Mouse (Mus musculus) neural tube, embryonic 14.5 days (tissue): Measurements from ENCODE around the gene Rabggtb. TPM values are rescaled to one million over a fixed set of nuclear protein-coding genes. Genes with fewer than 3 reads are reported as not detected.
"Not testable (repeated sequence)": the region's sequence is repeated elsewhere in the genome, so short reads cannot be mapped to it uniquely, and the experiment has no call there.

Source experiments
- ATAC-seq: fragments of 200-750 bp; cut with Nextera tagmentation; 2 replicates; pipeline ENCODE4 v1.8.0; 2017; ENCODE audit warnings: low read depth, mild to moderate bottlenecking, moderate TSS enrichment, moderate library complexity
- H3K27ac ChIP-seq: fragments of 300-500 bp; sonication (generic); 2 replicates; pipeline ENCODE4 v1.5.1; 2014; ENCODE audit warnings: low read depth, mild to moderate bottlenecking, control low read depth, low read length, moderate library complexity, mixed read lengths
- H3K27me3 ChIP-seq: fragments of 300-500 bp; sonication (generic); 2 replicates; pipeline ENCODE4 v1.6.1; 2014; ENCODE audit warnings: low read length; ENCODE audit not compliant: control insufficient read depth, insufficient read depth
- H3K36me3 ChIP-seq: fragments of 300-500 bp; sonication (generic); 2 replicates; pipeline ENCODE4 v1.6.1; 2014; ENCODE audit warnings: low read length, mixed read lengths; ENCODE audit not compliant: control insufficient read depth, insufficient read depth
- H3K4me1 ChIP-seq: fragments of 300-500 bp; sonication (generic); 2 replicates; pipeline ENCODE4 v1.6.1; 2014; ENCODE audit warnings: low read length; ENCODE audit not compliant: control insufficient read depth, insufficient read depth
- H3K4me2 ChIP-seq: fragments of 300-500 bp; sonication (generic); 2 replicates; pipeline ENCODE4 v1.6.1; 2014; ENCODE audit warnings: mild to moderate bottlenecking, low read depth, low read length, control low read depth
- H3K4me3 ChIP-seq: fragments of 300-500 bp; sonication (generic); 2 replicates; pipeline ENCODE4 v1.5.1; 2014; ENCODE audit warnings: low read depth, low read length, control low read depth, mixed read lengths
- H3K9ac ChIP-seq: fragments of 300-500 bp; sonication (generic); replicated peaks from 2 replicates; pipeline ENCODE4 v1.6.1; 2014; ENCODE audit warnings: low read depth, mild to moderate bottlenecking, control low read depth, low read length, mixed read lengths
- H3K9me3 ChIP-seq: fragments of 300-500 bp; sonication (generic); 2 replicates; pipeline ENCODE4 v1.6.1; 2016; ENCODE audit warnings: low read length; ENCODE audit not compliant: control insufficient read depth
- whole genome bisulfite sequencing: fragments of 180-500 bp; shearing (Covaris S2); extraction: QIAGEN DNeasy Blood & Tissue Kit; methylation state at CpG from one replicate; pipeline ENCODE4 v1.1.7; 2014; 5-methylcytosine and 5-hydroxymethylcytosine counted together
- polyA plus RNA-seq: library from polyadenylated mRNA; unstranded; fragments of >200 nt; fragmentation: Nextera tagmentation; extraction: Ambion mirVana; gene quantifications from 2 replicates; pipeline ENCODE4 v1.2.1, GENCODE M21; 2014

Gene Rabggtb
- polyA plus RNA-seq, 1 experiment from 2014 or later = 54.0 TPM

DNA sequence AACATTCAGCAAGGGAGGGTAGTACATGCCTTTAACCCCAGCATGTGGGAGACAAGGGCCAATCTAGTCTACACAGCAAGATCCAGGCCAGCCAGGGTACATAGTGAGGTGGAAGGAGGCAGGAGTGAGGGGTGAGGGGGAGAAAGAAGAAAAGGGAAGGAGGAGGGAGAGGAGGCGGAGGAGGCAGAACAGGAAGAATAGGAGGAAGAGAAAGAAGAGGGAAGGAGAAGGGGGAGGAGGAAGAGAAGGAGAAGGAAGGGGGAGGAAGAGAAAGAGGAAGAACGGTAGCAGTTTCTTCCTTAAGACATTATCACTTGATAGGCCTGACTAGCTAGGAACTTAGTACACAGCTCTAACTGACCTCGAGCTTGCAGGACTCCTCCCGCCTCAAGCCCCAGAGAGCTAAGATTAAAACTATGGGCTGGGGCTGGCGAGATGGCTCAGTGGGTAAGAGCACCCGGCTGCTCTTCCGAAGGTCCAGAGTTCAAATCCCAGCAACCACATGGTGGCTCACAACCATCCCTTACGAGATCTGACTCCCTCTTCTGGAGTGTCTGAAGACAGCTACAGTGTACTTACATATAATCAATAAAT, 23.5 kb downstream of the Rabggtb start:
- ATAC-seq = no peak
- Histone ChIP-seq H3K9ac (no peak overlapping the region), H3K4me1 (no peaks in the 10 kb centered on the region), H3K27ac (no peak overlapping the region), H3K36me3 (no peaks in the 10 kb centered on the region), H3K27me3 (no peaks in the 10 kb centered on the region), H3K4me3 (no peak overlapping the region), H3K9me3 (no peaks in the 10 kb centered on the region), H3K4me2 (no peak overlapping the region)
- WGBS = 85% methylated on average over 7 of the region's 8 CpGs

GRCm38 (mm10) chr3:153888141-153888540, 24.7 kb downstream of the Rabggtb start:
- Histone ChIP-seq H3K4me1 (no peaks in the 10 kb centered on the region), H3K4me3 (no peak overlapping the region), H3K36me3 (no peaks in the 10 kb centered on the region), H3K9ac (no peak overlapping the region), H3K9me3 (no peaks in the 10 kb centered on the region), H3K27ac (no peak overlapping the region), H3K27me3 (no peaks in the 10 kb centered on the region), H3K4me2 (no peak overlapping the region)
- ATAC-seq = no peak
- WGBS = 79% methylated on average over 6 of the region's 6 CpGs

- H3K27ac ChIP-seq = no peak overlapping the region
- ATAC-seq = no peak
Measured at GRCm38 (mm10) chr3:153886296-153886695, 26.5 kb downstream of the Rabggtb start.

DNA sequence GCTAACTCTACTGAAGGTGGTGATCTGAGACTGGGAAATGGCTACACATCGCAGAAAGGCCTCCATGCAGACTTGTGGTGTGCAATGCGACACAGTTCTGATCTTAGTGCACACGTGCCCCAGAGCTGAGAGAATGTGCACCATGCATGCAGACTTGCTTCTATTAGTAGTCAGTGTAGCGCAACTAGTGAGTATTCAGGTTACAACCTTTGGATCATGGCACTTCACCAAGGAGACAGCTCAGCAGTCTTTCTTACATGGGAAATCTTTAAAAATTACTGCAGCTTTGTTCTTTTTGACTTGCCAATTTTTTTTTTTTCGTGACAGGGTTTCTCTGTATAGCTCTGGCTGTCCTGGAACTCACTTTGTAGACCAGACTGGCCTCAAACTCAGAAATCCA, 41.4 kb downstream of the Rabggtb start:
- Histone ChIP-seq H3K4me2 (no peak overlapping the region), H3K27ac (no peak overlapping the region), H3K27me3 (no peaks in the 10 kb centered on the region), H3K4me1 (no peaks in the 10 kb centered on the region), H3K36me3 (no peaks in the 10 kb centered on the region), H3K4me3 (no peak overlapping the region), H3K9ac (no peak overlapping the region), H3K9me3 (no peaks in the 10 kb centered on the region)
- WGBS = 85% methylated on average over 5 of the region's 5 CpGs
- no peak for ATAC-seq

More at GRCm38 (mm10) chr3:153886296-153886695, 26.5 kb downstream of the Rabggtb start:
- H3K36me3 ChIP-seq = no peaks in the 10 kb centered on the region
- H3K4me2 ChIP-seq = no peak overlapping the region
- no peak overlapping the region for H3K4me3 ChIP-seq
- H3K9ac ChIP-seq = no peak overlapping the region
- no peaks in the 10 kb centered on the region for H3K9me3 ChIP-seq
- no peaks in the 10 kb centered on the region for H3K27me3 ChIP-seq
- H3K4me1 ChIP-seq = no peaks in the 10 kb centered on the region

GRCm38 (mm10) chr3:153867149-153868136, 45.4 kb downstream of the Rabggtb start:
- ATAC-seq = peak; percentile 74
- H3K4me1 ChIP-seq = no peaks in the 10 kb centered on the region
- 0 out of 2 replicates have a peak overlapping the region, but pooled peaks have one; percentile 24 for H3K27ac ChIP-seq
- no peaks in the 10 kb centered on the region for H3K36me3 ChIP-seq
- no peak overlapping the region for H3K9ac ChIP-seq
- no peaks in the 10 kb centered on the region for H3K9me3 ChIP-seq
- 65% methylated on average over 14 of the region's 14 CpGs for WGBS
- no peak overlapping the region for H3K4me3 ChIP-seq
- no peak overlapping the region for H3K4me2 ChIP-seq
- no peaks in the 10 kb centered on the region for H3K27me3 ChIP-seq

- H3K4me1 ChIP-seq = no peaks in the 10 kb centered on the region
- H3K4me2 ChIP-seq = no peak overlapping the region
- ATAC-seq = no peak
- WGBS = 89% methylated on average over 4 of the region's 4 CpGs
- no peaks in the 10 kb centered on the region for H3K27me3 ChIP-seq
- no peaks in the 10 kb centered on the region for H3K36me3 ChIP-seq
- no peak overlapping the region for H3K4me3 ChIP-seq
- no peak overlapping the region for H3K27ac ChIP-seq
- H3K9ac ChIP-seq = no peak overlapping the region
- H3K9me3 ChIP-seq = no peaks in the 10 kb centered on the region
Measured at GRCm38 (mm10) chr3:153864636-153865429, 48.0 kb downstream of the Rabggtb start.

GRCm38 (mm10) chr3:153863816-153864215, 49.0 kb downstream of the Rabggtb start:
- Histone ChIP-seq H3K4me3 (no peak overlapping the region), H3K9me3 (no peaks in the 10 kb centered on the region), H3K36me3 (no peaks in the 10 kb centered on the region), H3K27me3 (no peaks in the 10 kb centered on the region), H3K9ac (no peak overlapping the region), H3K4me1 (no peaks in the 10 kb centered on the region), H3K27ac (no peak overlapping the region), H3K4me2 (no peak overlapping the region)
- ATAC-seq = no peak
- WGBS = 91% methylated on average over 2 of the region's 2 CpGs

DNA sequence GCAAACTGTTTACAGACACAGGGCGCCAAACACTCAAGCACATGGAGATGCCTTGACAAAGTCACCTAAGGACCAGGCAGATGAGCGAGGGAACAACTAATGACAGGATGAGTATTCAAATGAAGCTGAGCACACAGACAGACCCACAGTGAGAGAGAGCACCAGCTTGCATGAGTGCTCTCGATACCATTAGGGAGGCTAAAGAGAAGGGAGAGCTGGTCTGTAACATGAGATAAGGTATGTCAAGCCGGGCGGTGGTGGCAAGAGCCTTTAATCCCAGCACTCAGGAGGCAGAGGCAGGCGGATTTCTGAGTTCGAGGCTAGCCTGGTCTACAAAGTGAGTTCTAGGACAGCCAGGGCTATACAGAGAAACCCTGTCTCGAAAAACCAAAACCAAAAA, 52.4 kb downstream of the Rabggtb start:
- ATAC-seq, H3K9ac ChIP-seq, H3K27ac ChIP-seq, H3K4me1 ChIP-seq, H3K4me3 ChIP-seq, H3K9me3 ChIP-seq, H3K27me3 ChIP-seq, H3K36me3 ChIP-seq, H3K4me2 ChIP-seq: not testable (repeated sequence)
- 91% methylated on average over 8 of the region's 8 CpGs for WGBS
